Mouse (Mus musculus): ENCODE data around the gene Cks1b.
"Not testable (repeated sequence)": the region's sequence is repeated elsewhere in the genome, so short reads cannot be mapped to it uniquely, and the experiment has no call there.

The Cks1b gene

GRCm38 (mm10) chr3:89418170-89418860, at the start of gene Cks1b, which contains the start of gene Shc1:
Cks1b (minus strand) TSS chr3:89418383.
Shc1 (plus strand) TSS chr3:89418443.
- peak; percentile 97 for DNase-seq

- peak; percentile 91 for DNase-seq
These were observed 41.0 kb upstream of the Cks1b start for GRCm38 (mm10) chr3:89458965-89459807.

GRCm38 (mm10) chr3:89458372-89458964, 40.3 kb upstream of the Cks1b start:
- no peak for DNase-seq

GRCm38 (mm10) chr3:89456726-89457665, 38.8 kb upstream of the Cks1b start:
- DNase-seq, result no peak

GRCm38 (mm10) chr3:89455786-89456285, 37.7 kb upstream of the Cks1b start:
- no peak for DNase-seq

- DNase-seq, result no peak
These were observed 36.4 kb upstream of the Cks1b start, which contains the start of gene Pmvk for GRCm38 (mm10) chr3:89454401-89455177. Pmvk (plus strand) TSS chr3:89454541.

GRCm38 (mm10) chr3:89451916-89452315, 33.7 kb upstream of the Cks1b start:
- no peak for DNase-seq

- peak; percentile 76 for DNase-seq
These were observed 31.4 kb upstream of the Cks1b start for GRCm38 (mm10) chr3:89449541-89449940.

- DNase-seq, result no peak
These were observed 30.7 kb upstream of the Cks1b start for GRCm38 (mm10) chr3:89448720-89449537.

- no peak for DNase-seq
These were observed 22.5 kb upstream of the Cks1b start for GRCm38 (mm10) chr3:89440691-89441090.

- DNase-seq, result no peak
These were observed 19.1 kb upstream of the Cks1b start for GRCm38 (mm10) chr3:89437269-89437668.

- DNase-seq, result no peak
These were observed 18.3 kb upstream of the Cks1b start, which contains the start of gene Pbxip1 for GRCm38 (mm10) chr3:89436176-89437113. Pbxip1 (plus strand) TSS chr3:89436706.

GRCm38 (mm10) chr3:89435041-89435440, 16.9 kb upstream of the Cks1b start:
- no peak for DNase-seq

GRCm38 (mm10) chr3:89434532-89434931, 16.3 kb upstream of the Cks1b start:
- no peak for DNase-seq

- DNase-seq, result no peak
These were observed 14.4 kb upstream of the Cks1b start for GRCm38 (mm10) chr3:89432606-89433005.

GRCm38 (mm10) chr3:89430171-89431159, 12.3 kb upstream of the Cks1b start, which contains the start of gene Pygo2:
Pygo2 (plus strand) TSS chr3:89430214.
- DNase-seq, result peak; percentile 99

- DNase-seq, result not testable (repeated sequence)
These were observed 10.8 kb upstream of the Cks1b start for GRCm38 (mm10) chr3:89429021-89429420.

GRCm38 (mm10) chr3:89425876-89426275, 7.7 kb upstream of the Cks1b start:
- no peak for DNase-seq

All from right cerebral cortex, adult 18-20 months (tissue).